Mouse (Mus musculus): ENCODE data around the gene Kcnh5.

Kcnh5 gene

GRCm38 (mm10) chr12:74951124-74952115, 225.7 kb downstream of the Kcnh5 start:
- DNase-seq, result peak; percentile 7

- DNase-seq, result peak; percentile 10
These were observed 275.8 kb downstream of the Kcnh5 start for GRCm38 (mm10) chr12:74901331-74901730.

- no peak for DNase-seq
These were observed 276.4 kb downstream of the Kcnh5 start for GRCm38 (mm10) chr12:74900777-74901176.

GRCm38 (mm10) chr12:74899055-74899454, 278.1 kb downstream of the Kcnh5 start:
- DNase-seq, result no peak

GRCm38 (mm10) chr12:74898211-74898610, 278.9 kb downstream of the Kcnh5 start:
- no peak for DNase-seq

- DNase-seq, result no peak
These were observed 282.2 kb downstream of the Kcnh5 start for GRCm38 (mm10) chr12:74894870-74895423.

GRCm38 (mm10) chr12:74889419-74889818, 287.7 kb downstream of the Kcnh5 start:
- DNase-seq, result no peak

- DNase-seq, result no peak
These were observed 290.1 kb downstream of the Kcnh5 start for GRCm38 (mm10) chr12:74887064-74887463.

- no peak for DNase-seq
These were observed 295.8 kb downstream of the Kcnh5 start for GRCm38 (mm10) chr12:74881344-74881743.

GRCm38 (mm10) chr12:74855666-74856065, 321.5 kb downstream of the Kcnh5 start:
- no peak for DNase-seq

GRCm38 (mm10) chr12:74854263-74854662, 322.9 kb downstream of the Kcnh5 start:
- DNase-seq, result no peak

- peak; percentile 35 for DNase-seq
These were observed 326.8 kb downstream of the Kcnh5 start for GRCm38 (mm10) chr12:74850323-74850722.

- no peak for DNase-seq
These were observed 327.2 kb downstream of the Kcnh5 start for GRCm38 (mm10) chr12:74849912-74850311.

GRCm38 (mm10) chr12:74848611-74849347, 328.4 kb downstream of the Kcnh5 start:
- DNase-seq, result no peak

Data from retina, postnatal 1 day (tissue).